Comparison of ENCODE assay signal across 10 mouse cellular contexts in the genomic region with DNA sequence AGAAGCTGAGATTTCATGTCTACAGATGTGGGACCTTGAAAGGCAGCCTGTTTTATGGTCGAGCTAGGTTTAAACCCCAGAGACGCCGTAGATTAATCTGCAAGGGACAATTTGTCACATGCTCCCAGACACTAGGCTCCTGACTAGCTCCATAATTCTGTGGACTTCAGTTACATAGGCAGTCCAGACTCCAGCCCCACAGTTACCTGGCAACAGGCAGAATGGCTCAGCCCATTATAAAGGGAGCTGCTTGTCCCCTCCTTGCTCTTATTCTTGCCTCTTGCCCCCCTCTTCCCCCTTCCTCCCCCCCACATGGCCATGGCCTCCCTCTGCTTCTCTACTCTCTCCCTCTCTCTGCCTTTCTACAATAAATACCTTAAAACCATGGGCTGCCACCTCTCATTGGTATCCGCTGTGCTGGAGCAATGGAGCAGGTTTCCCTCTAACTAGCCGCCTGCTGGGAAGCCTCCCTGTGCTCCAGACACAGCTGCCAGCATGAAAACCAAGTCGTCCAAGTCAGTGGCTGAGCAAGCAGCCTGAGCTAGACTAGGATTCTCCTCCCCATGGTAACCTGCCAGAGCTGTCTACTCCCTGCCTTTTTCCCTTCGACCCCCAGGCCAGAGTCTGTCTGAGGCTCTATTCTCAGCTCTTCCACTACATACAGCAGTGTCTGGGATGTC.
DNase-seq lines count a peak whose midpoint lies in the region; ATAC-seq and TF ChIP-seq lines count a peak whose summit lies in the region.
"Had no signal": no experiment of that assay in that cellular context is flagged by ENCODE, and none has a peak within 500 bp of the region (broad histone marks: within the 10 kb centered on the region; RNA-seq: fewer than 3 reads in every experiment).

No protein-coding gene starts in this region.

- no peaks in the 10 kb centered on the region for H3K36me3 ChIP-seq in forebrain, postnatal 0 days (ENCODE audit: insufficient read depth)
- H3K36me3 ChIP-seq in midbrain, embryonic 11.5 days (ENCODE audit: control insufficient read depth, insufficient read depth, low read length) = no peaks in the 10 kb centered on the region
- H3K36me3 ChIP-seq in intestine, embryonic 15.5 days = no peaks in the 10 kb centered on the region
- H3K36me3 ChIP-seq in intestine, postnatal 0 days (ENCODE audit: control insufficient read depth, insufficient read depth) = no peaks in the 10 kb centered on the region
- H3K36me3 ChIP-seq: heart, embryonic 15.5 days; liver, embryonic 13.5 days had no signal

- H3K4me1 ChIP-seq in forebrain, postnatal 0 days (ENCODE audit: insufficient read depth) = no peaks in the 10 kb centered on the region
- no peaks in the 10 kb centered on the region for H3K4me1 ChIP-seq in midbrain, embryonic 11.5 days (ENCODE audit: control insufficient read depth, insufficient read depth, low read length)
- no peaks in the 10 kb centered on the region for H3K4me1 ChIP-seq in intestine, embryonic 15.5 days (replicated peaks)
- H3K4me1 ChIP-seq in intestine, postnatal 0 days (replicated peaks; ENCODE audit: control insufficient read depth, insufficient read depth, low read length) = no peaks in the 10 kb centered on the region
- H3K4me1 ChIP-seq: heart, embryonic 15.5 days; liver, embryonic 13.5 days had no signal

- no peak overlapping the region for H3K9ac ChIP-seq in forebrain, postnatal 0 days
- H3K9ac ChIP-seq in midbrain, embryonic 11.5 days (ENCODE audit: low read length) = no peak overlapping the region
- no peak overlapping the region for H3K9ac ChIP-seq in intestine, embryonic 15.5 days
- no peak overlapping the region for H3K9ac ChIP-seq in intestine, postnatal 0 days (ENCODE audit: low read depth, low read length)
- H3K9ac ChIP-seq: heart, embryonic 15.5 days; liver, embryonic 13.5 days had no signal

- 43% methylated on average over 7 of the region's 7 CpGs for WGBS in forebrain, postnatal 0 days
- WGBS in midbrain, embryonic 11.5 days = 42% methylated on average over 7 of the region's 7 CpGs
- 71% methylated on average over 7 of the region's 7 CpGs for WGBS in intestine, embryonic 15.5 days
- WGBS in intestine, postnatal 0 days = 58% methylated on average over 7 of the region's 7 CpGs

- no peak overlapping the region for H3K27ac ChIP-seq in forebrain, postnatal 0 days (ENCODE audit: low read depth, low read length)
- no peak overlapping the region for H3K27ac ChIP-seq in midbrain, embryonic 11.5 days (ENCODE audit: low read depth, low read length)
- H3K27ac ChIP-seq in intestine, embryonic 15.5 days = no peak overlapping the region
- H3K27ac ChIP-seq in intestine, postnatal 0 days (ENCODE audit: low read depth, low read length) = no peak overlapping the region
- H3K27ac ChIP-seq: heart, embryonic 15.5 days; liver, embryonic 13.5 days had no signal

- DNase-seq in brain, adult 2 months (ENCODE audit: low read depth, low spot score) = peak; percentile 36
- peak; percentile 18 to 56 for DNase-seq in cerebellum, adult 18-20 months
- no peak for DNase-seq in forebrain, postnatal 0 days
- peak; percentile 81 for DNase-seq in midbrain, embryonic 11.5 days (ENCODE audit: low spot score, missing footprints)
- DNase-seq: adrenal gland, postnatal 25 days; liver, embryonic 13.5 days had no signal

- H3K4me3 ChIP-seq in forebrain, postnatal 0 days (ENCODE audit: low read depth, low read length) = no peak overlapping the region
- no peak overlapping the region for H3K4me3 ChIP-seq in midbrain, embryonic 11.5 days (ENCODE audit: low read depth, low read length)
- H3K4me3 ChIP-seq in intestine, embryonic 15.5 days (replicated peaks) = no peak overlapping the region
- H3K4me3 ChIP-seq in intestine, postnatal 0 days (ENCODE audit: low read depth, low read length) = no peak overlapping the region
- H3K4me3 ChIP-seq: heart, embryonic 15.5 days; liver, embryonic 13.5 days had no signal

- no peak for TF ChIP-seq CTCF in forebrain, postnatal 0 days (IDR thresholded peaks at IDR 0.05; ENCODE audit: low read depth)
- no peak for TF ChIP-seq CTCF in intestine, postnatal 0 days (IDR thresholded peaks at IDR 0.05; ENCODE audit: low read depth)

- no peaks in the 10 kb centered on the region for H3K9me3 ChIP-seq in forebrain, postnatal 0 days (ENCODE audit: low read length)
- no peaks in the 10 kb centered on the region for H3K9me3 ChIP-seq in midbrain, embryonic 11.5 days (ENCODE audit: control insufficient read depth, low read length)
- no peaks in the 10 kb centered on the region for H3K9me3 ChIP-seq in intestine, embryonic 15.5 days
- H3K9me3 ChIP-seq in intestine, postnatal 0 days (ENCODE audit: control insufficient read depth) = no peaks in the 10 kb centered on the region
- H3K9me3 ChIP-seq: heart, embryonic 15.5 days; liver, embryonic 13.5 days had no signal

- no peaks in the 10 kb centered on the region for H3K27me3 ChIP-seq in forebrain, postnatal 0 days (ENCODE audit: insufficient read depth, low read length)
- H3K27me3 ChIP-seq in midbrain, embryonic 11.5 days (ENCODE audit: control insufficient read depth, insufficient read depth, low read length) = no peaks in the 10 kb centered on the region
- no peaks in the 10 kb centered on the region for H3K27me3 ChIP-seq in intestine, embryonic 15.5 days (replicated peaks)
- H3K27me3 ChIP-seq in intestine, postnatal 0 days (replicated peaks; ENCODE audit: control insufficient read depth, insufficient read depth, low read length) = no peaks in the 10 kb centered on the region
- H3K27me3 ChIP-seq: heart, embryonic 15.5 days; liver, embryonic 13.5 days had no signal

- no peak overlapping the region for H3K4me2 ChIP-seq in forebrain, postnatal 0 days (ENCODE audit: low read depth)
- no peak overlapping the region for H3K4me2 ChIP-seq in midbrain, embryonic 11.5 days
- H3K4me2 ChIP-seq in intestine, embryonic 15.5 days (replicated peaks) = no peak overlapping the region
- no peak overlapping the region for H3K4me2 ChIP-seq in intestine, postnatal 0 days (replicated peaks; ENCODE audit: low read depth)
- H3K4me2 ChIP-seq: heart, embryonic 15.5 days; liver, embryonic 13.5 days had no signal

- ATAC-seq in forebrain, postnatal 0 days = peak; percentile 55
- ATAC-seq in midbrain, embryonic 11.5 days (ENCODE audit: low FRiP score) = peak; percentile 83
- no peak for ATAC-seq in CD4-positive, CD25-positive, alpha-beta regulatory T cell, adult 4 months
- no peak for ATAC-seq in intestine, embryonic 15.5 days
- ATAC-seq in intestine, postnatal 0 days = no peak

Comparison
In these comparisons a context has a peak if more than half of its experiments do, and no peak if none do; other contexts are left out.
1. ATAC-seq: peak in forebrain, postnatal 0 days (single experiment) and midbrain, embryonic 11.5 days (single experiment); none in CD4-positive, CD25-positive, alpha-beta regulatory T cell, adult 4 months (single experiment), intestine, embryonic 15.5 days (single experiment) and intestine, postnatal 0 days (single experiment).